Mouse (Mus musculus): ENCODE measurements at regions not wholly inside any gene's neighbourhood (a gene's known extent, or its start where the extent isn't known, plus 50 kb on each side); places are given as distances from the start of the nearest gene placed in this dataset.
A peak's percentile ranks its signal among the peaks of the same experiment; 100 is the strongest.

DNA sequence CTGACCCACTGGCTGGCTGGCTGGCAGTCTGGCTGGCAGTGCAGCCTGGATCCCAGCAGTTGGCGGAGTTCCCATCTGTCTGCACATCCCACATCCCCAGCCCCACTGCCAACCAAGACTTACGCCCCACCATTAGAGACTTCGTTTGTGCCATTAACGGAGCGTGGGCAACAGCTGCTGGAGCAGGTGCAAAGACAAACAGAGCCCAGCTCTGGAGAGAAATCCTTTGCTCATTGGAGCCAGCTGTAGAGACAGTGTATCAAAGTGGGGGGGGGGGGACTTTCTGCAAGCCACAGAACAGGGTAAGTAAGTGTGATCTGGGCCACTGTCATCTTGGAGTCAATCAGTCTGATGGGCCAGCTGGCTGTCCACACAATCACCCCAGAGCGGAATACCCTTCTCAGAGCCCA, 52.3 kb downstream of the Rplp1 start:
- ATAC-seq (ENCODE audit: low read depth) = peak; percentile 79
- peak; percentile 88 for DNase-seq (ENCODE audit: low spot score)
- Histone ChIP-seq H3K4me3 (ENCODE audit: low read depth, low read length) (no peak overlapping the region), H3K27ac (replicated peaks; ENCODE audit: low read depth, low read length) (no peak overlapping the region), H3K9me3 (ENCODE audit: control insufficient read depth, low read length) (0 out of 2 replicates have a peak, but pooled peaks cover 4% of the 10 kb centered on the region), H3K4me2 (ENCODE audit: low read depth, low read length) (no peak overlapping the region), H3K9ac (ENCODE audit: low read depth, low read length) (no peak overlapping the region), H3K36me3 (ENCODE audit: control insufficient read depth, insufficient read depth, low read length) (no peaks in the 10 kb centered on the region), H3K27me3 (replicated peaks; ENCODE audit: control insufficient read depth, insufficient read depth, low read length) (no peaks in the 10 kb centered on the region), H3K4me1 (ENCODE audit: control insufficient read depth, insufficient read depth, low read length) (peaks cover 2% of the 10 kb centered on the region; the same call in 1 of the 2 replicates)
- 77% methylated on average over 6 of the region's 6 CpGs for WGBS

DNA sequence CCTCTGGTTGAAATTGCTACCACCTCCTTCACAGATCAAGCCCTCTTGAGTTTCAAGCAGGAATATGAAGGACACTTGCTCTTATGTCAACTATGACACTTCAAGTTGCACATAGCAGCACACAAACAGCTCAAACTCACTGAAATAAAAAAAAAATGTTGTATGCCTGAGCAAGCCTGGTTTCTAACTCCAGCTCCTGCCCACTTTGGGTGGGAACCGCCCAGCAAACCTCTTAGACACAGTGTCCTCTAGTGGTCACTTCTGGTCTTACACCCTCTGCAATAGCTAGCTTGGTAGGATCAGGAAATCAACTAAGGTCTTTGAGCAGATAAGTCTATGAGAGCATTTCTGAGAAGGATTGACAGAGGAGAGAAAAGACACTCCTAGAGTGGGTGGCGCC, 54.2 kb downstream of the Rplp1 start:
- DNase-seq (ENCODE audit: low spot score) (peak; percentile 82), ATAC-seq (ENCODE audit: low read depth) (no peak)
- H3K27me3 ChIP-seq (replicated peaks; ENCODE audit: control insufficient read depth, insufficient read depth, low read length) = no peaks in the 10 kb centered on the region; the same call in 1 of the 2 replicates
- H3K27ac ChIP-seq (replicated peaks; ENCODE audit: low read depth, low read length) = no peak overlapping the region
- no peaks in the 10 kb centered on the region for H3K9me3 ChIP-seq (ENCODE audit: control insufficient read depth, low read length)
- H3K4me2 ChIP-seq (ENCODE audit: low read depth, low read length) = no peak overlapping the region
- no peaks in the 10 kb centered on the region for H3K36me3 ChIP-seq (ENCODE audit: control insufficient read depth, insufficient read depth, low read length)
- no peak overlapping the region for H3K9ac ChIP-seq (ENCODE audit: low read depth, low read length)
- no peak overlapping the region for H3K4me3 ChIP-seq (ENCODE audit: low read depth, low read length)
- 21% methylated on average over 2 of the region's 2 CpGs for whole genome bisulfite sequencing
- peaks cover 2% of the 10 kb centered on the region; the same call in 1 of the 2 replicates for H3K4me1 ChIP-seq (ENCODE audit: control insufficient read depth, insufficient read depth, low read length)

DNA sequence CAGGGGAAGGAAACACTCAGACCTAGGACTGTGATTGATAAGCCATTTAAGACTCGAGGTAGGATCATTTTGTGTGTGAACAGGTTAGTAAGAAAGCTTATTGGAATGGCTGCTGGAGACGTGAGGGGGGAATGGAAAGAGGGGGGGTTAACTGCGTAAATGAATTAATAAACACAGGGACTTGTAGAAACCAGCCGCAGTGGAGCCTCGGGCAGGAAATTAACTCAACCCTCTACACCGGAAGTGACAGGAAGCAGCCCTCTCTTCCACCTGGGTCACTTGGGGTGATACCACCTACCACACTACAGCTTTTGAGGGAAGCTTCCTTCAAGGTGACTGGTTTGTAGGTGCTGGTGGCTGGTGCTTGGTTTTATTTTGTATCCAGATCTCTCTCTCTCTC, 54.9 kb downstream of the Rplp1 start:
- WGBS = 24% methylated on average over 6 of the region's 6 CpGs
- Histone ChIP-seq H3K9ac (ENCODE audit: low read depth, low read length) (no peak overlapping the region), H3K4me1 (ENCODE audit: control insufficient read depth, insufficient read depth, low read length) (peaks cover 2% of the 10 kb centered on the region; the same call in 1 of the 2 replicates), H3K36me3 (ENCODE audit: control insufficient read depth, insufficient read depth, low read length) (no peaks in the 10 kb centered on the region), H3K4me2 (ENCODE audit: low read depth, low read length) (no peak overlapping the region), H3K27me3 (replicated peaks; ENCODE audit: control insufficient read depth, insufficient read depth, low read length) (no peaks in the 10 kb centered on the region; the same call in 1 of the 2 replicates), H3K27ac (replicated peaks; ENCODE audit: low read depth, low read length) (no peak overlapping the region), H3K9me3 (ENCODE audit: control insufficient read depth, low read length) (no peaks in the 10 kb centered on the region), H3K4me3 (ENCODE audit: low read depth, low read length) (no peak overlapping the region)
- ATAC-seq (ENCODE audit: low read depth) = no peak
- no peak for DNase-seq (ENCODE audit: low spot score)

DNA sequence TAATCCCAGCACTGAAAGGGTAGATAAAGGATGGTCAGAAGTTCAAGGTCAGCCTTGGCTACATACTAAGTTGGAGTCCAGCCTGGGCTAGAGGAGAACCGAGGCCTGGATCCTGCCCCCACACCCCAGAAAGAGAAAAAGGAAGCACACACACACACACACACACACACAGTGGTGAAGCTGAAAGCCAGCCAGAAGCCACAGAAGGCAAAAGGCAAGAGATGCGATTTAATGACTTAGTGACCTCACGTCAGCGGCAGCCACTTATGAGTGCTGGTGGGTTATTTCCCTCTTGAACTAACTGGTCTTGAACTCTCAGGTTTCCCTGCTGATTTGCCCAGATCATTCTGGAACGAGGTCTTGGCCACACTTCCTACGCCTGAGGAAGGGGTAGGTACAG, 56.5 kb downstream of the Rplp1 start:
- ATAC-seq (ENCODE audit: low read depth) (no peak), DNase-seq (ENCODE audit: low spot score) (no peak)
- no peaks in the 10 kb centered on the region for H3K36me3 ChIP-seq (ENCODE audit: control insufficient read depth, insufficient read depth, low read length)
- no peak overlapping the region for H3K4me3 ChIP-seq (ENCODE audit: low read depth, low read length)
- no peak overlapping the region for H3K27ac ChIP-seq (replicated peaks; ENCODE audit: low read depth, low read length)
- no peak overlapping the region for H3K4me2 ChIP-seq (ENCODE audit: low read depth, low read length)
- peaks cover 2% of the 10 kb centered on the region; the same call in 1 of the 2 replicates for H3K4me1 ChIP-seq (ENCODE audit: control insufficient read depth, insufficient read depth, low read length)
- no peak overlapping the region for H3K9ac ChIP-seq (ENCODE audit: low read depth, low read length)
- 75% methylated on average over 6 of the region's 6 CpGs for WGBS
- H3K27me3 ChIP-seq (replicated peaks; ENCODE audit: control insufficient read depth, insufficient read depth, low read length) = no peaks in the 10 kb centered on the region; the same call in 1 of the 2 replicates
- no peaks in the 10 kb centered on the region for H3K9me3 ChIP-seq (ENCODE audit: control insufficient read depth, low read length)

DNA sequence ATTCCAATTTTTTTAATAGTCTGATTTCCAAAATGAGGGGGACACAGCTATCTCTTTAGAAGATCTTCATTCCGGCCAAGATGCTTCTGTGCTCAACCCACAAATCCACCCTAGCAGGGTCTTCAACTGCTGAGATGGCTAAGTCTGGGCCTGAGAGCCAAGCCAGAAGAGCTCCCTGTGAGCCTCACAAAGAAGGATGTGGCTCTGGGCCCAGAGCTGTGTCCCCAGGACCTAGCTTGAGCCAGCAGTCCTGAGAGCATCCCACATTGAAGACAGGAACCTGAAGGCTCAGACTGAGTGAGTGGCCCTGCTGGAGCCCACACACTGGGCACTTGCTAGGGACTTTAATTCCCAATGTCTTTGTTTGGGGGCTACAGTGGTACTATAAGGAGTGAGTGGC, 57.7 kb downstream of the Rplp1 start:
- DNase-seq (ENCODE audit: low spot score) (no peak), ATAC-seq (ENCODE audit: low read depth) (no peak)
- H3K27me3 ChIP-seq (replicated peaks; ENCODE audit: control insufficient read depth, insufficient read depth, low read length) = no peaks in the 10 kb centered on the region; the same call in 1 of the 2 replicates
- no peak overlapping the region for H3K4me3 ChIP-seq (ENCODE audit: low read depth, low read length)
- no peak overlapping the region for H3K4me2 ChIP-seq (ENCODE audit: low read depth, low read length)
- no peaks in the 10 kb centered on the region for H3K36me3 ChIP-seq (ENCODE audit: control insufficient read depth, insufficient read depth, low read length)
- peaks cover 2% of the 10 kb centered on the region; the same call in 1 of the 2 replicates for H3K4me1 ChIP-seq (ENCODE audit: control insufficient read depth, insufficient read depth, low read length)
- H3K27ac ChIP-seq (replicated peaks; ENCODE audit: low read depth, low read length) = no peak overlapping the region
- 89% methylated on average over 1 of the region's 1 CpGs for WGBS
- H3K9me3 ChIP-seq (ENCODE audit: control insufficient read depth, low read length) = no peaks in the 10 kb centered on the region
- H3K9ac ChIP-seq (ENCODE audit: low read depth, low read length) = no peak overlapping the region

DNA sequence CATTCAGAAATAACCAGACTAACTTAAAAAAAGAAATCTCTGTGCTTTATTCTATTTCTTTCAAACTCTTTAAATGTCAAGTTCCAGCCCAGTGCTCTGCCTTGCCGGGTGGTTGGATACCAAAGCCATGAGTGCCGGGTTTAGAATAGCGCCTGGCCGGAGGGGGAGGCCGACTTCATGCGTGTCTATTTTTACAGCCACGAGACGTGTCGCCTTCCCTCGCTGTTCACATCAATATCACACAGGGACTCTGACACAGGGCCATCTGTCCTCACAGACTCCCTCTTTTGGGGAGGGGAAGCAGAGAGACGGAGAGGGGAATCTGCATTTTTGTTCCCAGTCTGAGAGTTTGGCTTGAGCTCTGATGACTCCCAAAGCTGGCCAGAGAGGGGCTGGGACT, 58.7 kb downstream of the Rplp1 start:
- H3K4me3 ChIP-seq (ENCODE audit: low read depth, low read length) = no peak overlapping the region
- H3K27me3 ChIP-seq (replicated peaks; ENCODE audit: control insufficient read depth, insufficient read depth, low read length) = no peaks in the 10 kb centered on the region; the same call in 1 of the 2 replicates
- H3K9me3 ChIP-seq (ENCODE audit: control insufficient read depth, low read length) = no peaks in the 10 kb centered on the region
- DNase-seq (ENCODE audit: low spot score) = peak; percentile 33
- no peak for ATAC-seq (ENCODE audit: low read depth)
- H3K4me1 ChIP-seq (ENCODE audit: control insufficient read depth, insufficient read depth, low read length) = peaks cover 2% of the 10 kb centered on the region; the same call in 1 of the 2 replicates
- H3K27ac ChIP-seq (replicated peaks; ENCODE audit: low read depth, low read length) = no peak overlapping the region
- H3K4me2 ChIP-seq (ENCODE audit: low read depth, low read length) = no peak overlapping the region
- H3K9ac ChIP-seq (ENCODE audit: low read depth, low read length) = no peak overlapping the region
- WGBS = 74% methylated on average over 11 of the region's 11 CpGs
- H3K36me3 ChIP-seq (ENCODE audit: control insufficient read depth, insufficient read depth, low read length) = no peaks in the 10 kb centered on the region

DNA sequence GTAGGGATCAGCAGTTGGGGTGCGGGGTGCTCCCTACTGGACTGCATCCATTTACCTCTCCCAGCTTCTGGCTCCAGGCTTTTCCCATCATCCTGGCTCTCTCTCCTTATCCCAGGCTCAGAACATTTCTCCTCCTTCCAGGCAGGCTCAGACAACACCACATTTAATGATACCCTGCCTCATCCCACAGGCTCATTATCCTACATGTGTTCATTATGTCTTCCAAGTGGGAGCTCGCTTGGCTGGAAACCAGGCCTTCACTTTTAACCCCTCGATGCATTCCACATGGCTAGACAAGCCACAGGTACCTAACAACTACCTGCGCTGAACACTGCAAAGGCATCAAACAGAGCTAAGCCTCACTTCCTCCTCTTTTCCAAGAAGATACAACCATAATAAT, 60.5 kb downstream of the Rplp1 start:
- peak; percentile 75 for DNase-seq (ENCODE audit: low spot score)
- H3K4me2 ChIP-seq (ENCODE audit: low read depth, low read length) = no peak overlapping the region
- 55% methylated on average over 4 of the region's 4 CpGs for WGBS
- H3K9ac ChIP-seq (ENCODE audit: low read depth, low read length) = no peak overlapping the region
- H3K4me1 ChIP-seq (ENCODE audit: control insufficient read depth, insufficient read depth, low read length) = no peaks in the 10 kb centered on the region
- H3K36me3 ChIP-seq (ENCODE audit: control insufficient read depth, insufficient read depth, low read length) = no peaks in the 10 kb centered on the region
- H3K4me3 ChIP-seq (ENCODE audit: low read depth, low read length) = no peak overlapping the region
- H3K27ac ChIP-seq (replicated peaks; ENCODE audit: low read depth, low read length) = no peak overlapping the region
- H3K9me3 ChIP-seq (ENCODE audit: control insufficient read depth, low read length) = no peaks in the 10 kb centered on the region
- ATAC-seq (ENCODE audit: low read depth) = 0 out of 2 replicates have a peak, but pooled peaks have one; percentile 35
- no peaks in the 10 kb centered on the region; the same call in 1 of the 2 replicates for H3K27me3 ChIP-seq (replicated peaks; ENCODE audit: control insufficient read depth, insufficient read depth, low read length)

DNA sequence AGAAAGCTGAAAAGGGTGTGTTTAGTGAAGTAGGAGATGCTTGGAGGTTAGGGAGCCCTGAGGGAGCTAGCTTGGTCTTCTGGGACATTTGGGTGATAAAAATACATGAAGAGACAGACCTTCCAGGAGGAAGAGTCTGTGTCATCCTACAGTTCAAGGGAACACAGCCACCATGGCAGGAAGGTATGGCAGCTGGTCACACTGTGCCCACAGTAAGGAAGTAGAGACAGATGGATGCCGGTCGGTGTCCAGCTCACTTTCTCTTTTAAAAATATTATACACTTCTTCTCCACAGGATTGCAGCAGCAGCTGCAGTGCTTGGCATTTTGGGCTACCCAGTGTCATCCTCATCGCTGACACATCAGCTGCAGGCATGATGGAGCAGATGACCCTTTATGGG, 63.0 kb downstream of the Rplp1 start:
- H3K27ac ChIP-seq (replicated peaks; ENCODE audit: low read depth, low read length) = no peak overlapping the region
- H3K36me3 ChIP-seq (ENCODE audit: control insufficient read depth, insufficient read depth, low read length) = no peaks in the 10 kb centered on the region
- no peak for ATAC-seq (ENCODE audit: low read depth)
- no peak for DNase-seq (ENCODE audit: low spot score)
- H3K4me3 ChIP-seq (ENCODE audit: low read depth, low read length) = no peak overlapping the region
- H3K9ac ChIP-seq (ENCODE audit: low read depth, low read length) = no peak overlapping the region
- no peak overlapping the region for H3K4me2 ChIP-seq (ENCODE audit: low read depth, low read length)
- no peaks in the 10 kb centered on the region for H3K9me3 ChIP-seq (ENCODE audit: control insufficient read depth, low read length)
- no peaks in the 10 kb centered on the region for H3K4me1 ChIP-seq (ENCODE audit: control insufficient read depth, insufficient read depth, low read length)
- 97% methylated on average over 3 of the region's 3 CpGs for WGBS
- no peaks in the 10 kb centered on the region for H3K27me3 ChIP-seq (replicated peaks; ENCODE audit: control insufficient read depth, insufficient read depth, low read length)

DNA sequence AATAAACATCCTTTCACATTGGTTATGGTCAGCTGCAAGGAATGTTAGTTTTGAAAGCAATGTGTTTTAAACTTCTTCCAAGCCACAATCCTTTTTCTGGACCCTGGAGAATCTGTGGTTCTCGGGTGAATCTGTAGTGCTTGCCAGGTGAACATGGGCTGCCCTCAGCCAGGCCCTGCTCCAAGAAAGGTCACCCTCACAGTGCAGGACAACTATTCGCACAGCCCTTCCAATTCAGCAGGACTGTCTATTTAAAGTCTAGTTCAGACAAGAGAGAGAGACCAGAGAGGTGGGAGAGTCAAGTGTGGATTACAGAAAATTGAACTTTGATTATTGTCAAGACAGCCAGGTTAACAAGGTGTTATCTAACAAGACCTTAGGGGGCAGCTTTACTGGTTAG, 65.9 kb downstream of the Rplp1 start:
- Histone ChIP-seq H3K9ac (ENCODE audit: low read depth, low read length) (no peak overlapping the region), H3K4me2 (ENCODE audit: low read depth, low read length) (no peak overlapping the region), H3K9me3 (ENCODE audit: control insufficient read depth, low read length) (no peaks in the 10 kb centered on the region), H3K27ac (replicated peaks; ENCODE audit: low read depth, low read length) (no peak overlapping the region), H3K36me3 (ENCODE audit: control insufficient read depth, insufficient read depth, low read length) (no peaks in the 10 kb centered on the region), H3K27me3 (replicated peaks; ENCODE audit: control insufficient read depth, insufficient read depth, low read length) (no peaks in the 10 kb centered on the region), H3K4me3 (ENCODE audit: low read depth, low read length) (no peak overlapping the region), H3K4me1 (ENCODE audit: control insufficient read depth, insufficient read depth, low read length) (no peaks in the 10 kb centered on the region)
- no peak for ATAC-seq (ENCODE audit: low read depth)
- no peak for DNase-seq (ENCODE audit: low spot score)
- WGBS = 53% methylated on average over 2 of the region's 2 CpGs
